Mouse (Mus musculus): ENCODE data around the gene Slc9a3r1.

- TF ChIP-seq CTCF (IDR thresholded peaks at IDR 0.05; ENCODE audit: extremely low read depth, insufficient read depth, low read length) (no peak), POLR2A (IDR thresholded peaks at IDR 0.05; ENCODE audit: extremely low read depth, insufficient read depth, low read length) (no peak)
These were observed 60.3 kb downstream of the Slc9a3r1 start for GRCm38 (mm10) chr11:115223451-115223850.

All from cortical plate, adult 2 months (tissue).